Mouse (Mus musculus) right cerebral cortex, postnatal 10 days (tissue): ENCODE data around the gene Eln.

Experiments used
- DNase-seq, 2 experiments: peaks; one replicate each; pipeline ENCODE4 v3.0.0; 2021; ENCODE audit warnings: low spot score in 2 of 2

Gene Eln

DNA sequence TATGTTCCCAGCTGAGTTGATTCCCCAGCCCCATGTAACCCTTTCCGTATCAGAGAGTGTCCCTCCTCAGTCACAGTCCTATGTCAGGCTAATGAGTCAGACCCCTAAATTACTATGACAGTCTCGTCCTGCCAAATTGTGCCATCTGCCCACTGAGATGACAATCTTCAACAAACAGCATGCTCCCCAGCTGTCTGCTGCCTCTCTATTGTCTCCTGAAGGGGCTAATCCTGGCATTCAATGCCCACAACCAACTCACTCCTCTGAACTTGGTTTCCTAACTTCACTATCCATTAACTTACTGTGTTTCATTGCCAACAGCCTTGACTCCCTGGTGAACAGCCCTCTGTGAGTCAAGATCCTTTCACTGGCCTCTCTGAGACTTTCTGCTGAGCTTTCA lies 62.7 kb downstream of the Eln start:
- DNase-seq, result no peak

DNA sequence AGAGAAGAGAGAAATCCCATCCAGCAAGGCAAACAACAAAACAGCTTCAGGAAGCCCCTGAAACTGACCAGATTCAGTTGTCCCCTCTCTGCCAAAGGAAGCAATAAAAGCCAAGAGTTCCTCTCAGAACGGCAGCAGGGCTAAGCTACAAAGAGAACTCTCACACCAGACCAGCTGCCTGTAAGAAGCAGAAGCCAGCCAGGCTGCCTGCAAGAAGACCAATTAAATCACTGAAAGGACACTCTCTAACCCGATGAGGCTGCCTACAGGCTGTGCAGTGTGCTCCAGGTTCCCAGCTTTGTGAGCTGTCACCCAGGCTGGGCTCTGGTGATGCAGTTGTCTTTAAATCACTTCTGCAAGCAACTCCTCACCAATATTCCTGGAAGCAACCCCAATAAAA lies 63.3 kb downstream of the Eln start:
- DNase-seq, result no peak

DNA sequence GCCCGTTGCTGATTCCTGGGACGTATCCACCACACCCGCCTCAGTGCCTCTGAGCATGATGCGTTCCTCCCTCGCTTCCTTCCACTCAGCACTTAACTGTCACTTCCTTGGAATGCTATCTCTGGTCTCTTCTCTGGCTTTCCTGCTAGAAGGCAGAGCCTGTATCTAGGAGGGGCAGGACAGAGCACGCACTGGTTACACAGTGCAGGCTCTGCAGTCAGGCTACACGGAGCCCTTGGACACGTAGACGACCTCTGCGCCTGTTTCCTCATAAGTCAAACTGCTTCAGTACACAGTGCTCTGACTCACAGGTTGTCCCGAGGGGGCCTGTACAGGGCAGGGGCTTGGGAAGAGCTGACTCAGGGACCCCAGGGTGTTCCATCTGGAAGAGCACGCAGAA lies 66.9 kb downstream of the Eln start:
- DNase-seq, result no peak

DNA sequence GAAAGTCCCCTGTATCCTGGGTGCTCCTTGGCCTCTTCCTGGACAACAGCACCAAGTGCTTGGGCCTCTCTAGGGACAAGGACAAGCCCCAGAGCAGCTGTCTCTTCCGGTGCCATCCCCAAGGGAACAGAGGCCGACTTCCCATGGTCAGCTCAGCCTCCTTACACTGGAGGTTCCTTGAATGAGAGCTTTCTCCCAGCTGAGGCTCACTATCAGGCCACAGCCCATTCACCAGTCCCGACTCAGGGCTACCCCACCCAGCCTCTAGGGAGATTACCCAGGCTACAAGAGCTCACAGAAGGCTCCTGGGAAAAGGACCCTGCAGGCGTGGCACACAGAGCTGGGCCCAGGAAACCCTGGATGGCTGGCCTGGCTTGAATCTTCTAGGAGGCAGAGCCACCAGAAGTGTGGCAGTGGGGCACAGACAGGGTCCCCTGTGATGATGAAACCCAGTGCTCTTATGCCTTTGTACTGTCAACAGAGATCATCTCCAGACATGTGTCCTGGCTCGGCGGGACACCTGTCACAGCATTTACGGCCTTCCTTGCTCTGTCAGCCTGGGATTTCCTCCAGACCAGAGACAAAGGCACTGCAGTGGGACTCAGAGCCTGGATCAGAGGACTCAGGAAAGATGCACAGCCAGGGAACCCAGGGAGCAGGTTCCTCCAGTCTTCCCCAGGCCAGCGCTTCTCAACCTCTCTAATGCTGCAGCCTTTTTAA lies 68.1 kb downstream of the Eln start:
- DNase-seq, result no peak

DNA sequence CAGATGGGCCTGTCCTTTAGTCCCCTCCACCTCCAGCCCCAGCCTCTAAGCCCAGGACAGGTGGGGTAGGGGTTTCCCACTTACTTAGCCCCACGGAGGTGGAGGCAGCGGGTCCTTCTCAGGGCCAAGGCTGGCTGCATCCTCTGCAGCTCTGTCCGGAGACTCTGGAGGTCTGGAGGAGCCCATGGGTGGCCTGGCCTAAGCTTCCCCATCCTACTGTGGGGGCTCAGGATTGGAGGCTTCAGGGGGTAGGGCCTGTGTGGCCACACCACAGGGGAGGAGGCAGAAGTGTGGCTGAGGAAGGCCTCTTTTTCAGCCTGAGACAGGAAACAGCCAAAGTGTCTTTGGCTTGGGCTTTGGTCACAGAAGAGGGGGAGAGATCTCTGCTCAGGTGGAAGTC lies 69.1 kb downstream of the Eln start:
- DNase-seq, result no peak

DNA sequence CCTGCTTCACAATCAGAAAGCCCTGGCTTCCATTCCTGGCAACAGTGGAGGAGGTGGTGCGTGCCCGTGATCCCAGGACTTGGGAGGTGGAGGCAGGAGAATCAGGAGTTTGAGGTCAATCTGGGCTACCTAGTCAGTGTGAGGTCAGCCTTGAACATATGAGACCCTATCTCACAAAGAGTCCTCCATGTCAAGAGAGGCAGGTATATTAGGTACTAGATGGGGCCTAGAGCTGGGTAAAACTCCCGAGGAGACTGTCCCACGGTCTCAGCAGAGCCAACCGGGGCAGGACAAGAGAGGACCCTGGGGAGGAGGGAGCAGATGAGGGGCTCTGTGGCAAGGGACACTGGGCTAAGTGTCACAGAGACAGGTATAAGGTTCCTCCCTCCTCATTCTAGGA lies 69.6 kb downstream of the Eln start:
- DNase-seq, result no peak

DNA sequence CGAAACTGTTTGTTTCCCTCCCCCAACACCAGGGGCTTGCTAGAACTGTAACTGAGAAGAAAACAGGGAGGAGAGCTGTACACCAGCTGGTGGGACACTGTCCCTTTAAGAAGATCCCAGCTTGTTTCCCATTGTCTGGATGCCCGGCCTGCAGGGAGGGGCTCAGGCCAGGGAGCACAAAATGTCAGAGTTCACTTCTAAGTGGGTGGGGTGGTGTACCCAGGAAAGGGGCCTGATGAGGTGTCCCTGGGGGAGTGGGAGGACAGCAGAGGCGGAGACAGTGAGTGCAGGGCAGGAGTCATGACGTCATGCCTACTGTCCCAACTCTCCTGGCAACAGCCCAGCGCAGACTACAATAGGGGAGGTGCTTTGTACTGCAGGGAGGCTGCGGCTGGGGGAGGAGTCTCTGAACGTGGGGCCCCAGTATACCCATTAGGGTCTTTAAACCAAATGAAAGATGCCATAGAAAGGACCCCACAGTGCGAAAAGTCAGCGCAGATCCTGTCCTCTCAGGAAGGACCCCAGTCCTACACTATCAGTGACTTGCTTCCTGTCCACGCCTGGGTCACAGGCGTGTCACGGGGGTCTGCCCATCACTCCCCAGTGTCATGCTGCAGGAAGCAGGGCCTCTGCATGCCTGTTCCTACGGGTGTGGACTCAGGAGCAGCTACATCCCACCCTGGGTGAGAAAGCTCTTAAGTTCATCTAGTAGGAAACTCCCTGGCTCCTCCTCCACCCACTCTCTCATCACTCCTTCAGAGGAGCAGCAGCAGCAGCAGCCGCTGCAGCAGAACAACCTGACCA lies 71.0 kb downstream of the Eln start:
- DNase-seq, result peak; percentile 65 to 69

DNA sequence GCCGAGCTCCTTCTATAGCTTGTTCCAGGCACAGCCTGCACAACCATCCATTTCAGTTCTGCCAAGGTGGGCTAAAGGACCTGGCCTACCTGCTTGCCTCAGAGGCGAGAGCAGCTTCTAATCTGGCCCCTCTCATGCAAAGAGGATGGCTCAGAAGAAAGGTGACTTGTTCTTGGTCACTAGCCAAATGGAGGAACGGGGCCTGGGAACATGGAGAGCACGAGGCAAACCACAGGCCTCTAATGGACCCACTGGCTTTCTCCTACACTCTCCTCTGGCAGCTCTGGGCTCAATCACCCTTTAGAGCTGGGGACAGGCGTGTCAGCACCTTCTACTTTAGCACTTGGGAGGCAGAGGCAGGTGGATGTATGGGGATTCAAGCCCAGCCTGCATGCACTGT lies 72.1 kb downstream of the Eln start:
- DNase-seq, result no peak

DNA sequence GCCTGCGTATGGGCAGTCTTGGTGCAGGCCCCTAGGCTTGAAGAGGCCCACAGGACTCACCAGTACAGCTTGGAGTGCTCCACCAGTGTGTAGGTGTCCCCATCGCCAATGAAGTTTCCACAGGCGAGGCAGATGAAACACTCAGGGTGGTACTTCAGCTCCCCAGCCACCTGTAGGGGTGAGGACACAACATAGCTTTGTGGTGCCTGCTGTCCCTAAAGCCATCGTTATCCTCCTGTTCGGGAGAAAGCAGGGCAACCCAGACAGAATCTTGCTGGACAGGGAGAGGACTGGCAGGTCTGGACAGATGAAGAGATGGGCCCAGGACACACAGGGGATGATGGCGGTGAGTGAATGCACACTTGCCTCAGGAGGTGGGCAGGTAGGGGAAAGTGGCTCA lies 74.5 kb downstream of the Eln start:
- DNase-seq, result no peak

DNA sequence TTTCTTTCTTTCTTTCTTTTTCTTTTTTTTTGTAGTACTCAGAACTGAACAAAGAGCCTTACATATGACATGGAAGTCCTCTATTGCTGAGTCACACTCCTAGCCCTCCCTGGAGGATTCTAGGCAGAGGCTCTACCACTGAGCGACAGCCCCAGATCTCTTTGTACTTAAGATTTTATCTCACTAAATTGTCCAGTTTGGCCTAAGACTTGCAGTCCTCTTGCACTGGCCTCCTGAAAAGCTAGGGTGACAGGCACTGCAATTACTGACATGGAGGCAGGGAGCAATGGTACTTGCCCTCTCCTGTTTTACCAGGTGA lies 75.0 kb downstream of the Eln start:
- DNase-seq, result no peak

DNA sequence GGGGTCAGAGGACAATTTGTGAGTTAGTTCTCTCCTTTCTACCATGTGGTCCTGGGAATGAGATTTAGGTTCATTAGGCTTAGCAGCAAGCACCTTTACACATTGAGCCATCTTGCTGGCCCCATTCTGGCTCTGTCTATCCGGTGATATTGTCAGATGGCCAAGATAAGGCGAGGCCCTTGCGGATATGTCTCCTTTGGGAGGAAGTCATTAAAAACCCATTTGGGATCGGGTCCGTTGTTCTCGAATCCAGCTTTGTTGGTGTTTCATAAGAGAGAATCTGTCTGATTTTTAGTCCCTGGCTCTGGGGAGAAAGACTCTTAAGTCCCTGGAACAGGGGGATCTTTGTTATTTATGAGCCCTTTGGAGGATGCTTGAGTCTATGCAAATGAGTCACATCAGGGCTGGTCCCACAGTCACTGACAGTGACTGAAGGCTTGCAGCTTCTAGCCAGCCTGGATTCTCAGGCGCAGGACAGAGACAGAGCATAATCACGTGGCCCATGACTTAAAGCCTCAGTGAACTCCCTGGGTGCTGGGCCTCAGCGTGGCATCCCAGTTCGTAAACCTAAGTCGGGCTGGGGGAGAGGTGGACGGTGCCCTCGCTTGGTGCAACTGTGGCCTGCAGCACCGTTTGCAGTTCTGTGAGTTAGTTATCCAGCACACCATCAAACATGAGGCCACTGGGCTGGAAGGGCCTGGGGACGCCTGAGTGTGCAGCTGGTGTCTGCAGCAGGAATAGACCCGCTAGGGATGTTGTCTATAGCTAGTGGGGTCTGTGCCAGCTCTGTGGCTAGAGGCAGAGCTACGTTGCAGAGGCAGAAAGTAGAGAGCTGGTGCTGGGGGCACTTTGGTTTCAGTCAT lies 75.6 kb downstream of the Eln start:
- DNase-seq, result no peak

DNA sequence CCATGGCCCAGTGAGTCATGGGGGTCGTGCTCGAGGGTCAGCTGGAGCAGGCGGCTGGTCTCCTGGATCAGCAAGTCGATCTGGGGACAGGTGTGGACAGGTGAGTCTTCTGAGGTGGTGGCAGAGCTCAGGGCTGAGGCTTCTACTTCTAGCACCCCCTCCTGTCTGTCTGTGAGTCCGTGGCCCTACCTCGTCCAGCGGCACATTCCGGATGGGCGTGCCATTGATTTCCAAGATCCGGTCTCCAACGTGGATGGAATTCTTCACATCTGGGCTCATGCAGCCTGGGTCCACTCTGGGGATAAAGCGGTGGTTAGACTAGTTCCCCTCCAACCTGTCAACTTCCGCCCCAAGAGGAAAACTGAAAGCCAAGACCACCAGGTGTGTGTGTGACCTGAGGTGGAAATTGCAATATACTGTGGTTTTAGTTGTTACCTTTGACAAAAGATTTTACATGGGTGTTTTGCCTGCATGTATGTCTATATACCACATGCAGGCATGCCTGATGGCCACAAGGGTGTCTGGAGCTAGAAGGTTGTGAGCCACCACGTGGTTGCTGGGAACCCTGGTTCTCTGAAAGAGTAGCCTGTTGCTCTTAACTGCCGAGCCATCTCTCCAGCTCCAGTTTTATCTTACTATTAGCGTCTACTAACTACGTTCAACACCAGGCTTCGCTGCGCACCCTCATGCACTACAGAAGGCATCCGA lies 78.0 kb downstream of the Eln start:
- DNase-seq, result no peak

DNA sequence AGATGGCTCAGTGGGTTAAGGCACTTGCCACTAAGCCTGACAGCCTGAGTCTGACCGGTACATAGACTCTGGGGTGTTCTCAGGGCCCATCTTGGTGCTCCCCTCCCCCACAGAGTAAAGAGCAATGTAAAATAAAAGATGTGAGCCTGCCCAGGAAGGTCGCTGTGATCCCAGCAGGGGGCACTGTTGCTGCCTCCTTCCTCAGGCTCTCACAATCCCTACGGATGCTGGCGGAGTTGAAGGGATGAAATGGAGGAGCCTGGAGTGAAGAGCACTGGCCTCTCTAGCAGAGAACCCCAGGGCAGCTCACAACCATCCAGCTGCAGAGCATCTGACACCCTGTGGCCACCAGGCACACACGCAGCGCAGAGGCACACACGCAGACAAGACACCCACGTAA lies 78.6 kb downstream of the Eln start:
- DNase-seq, result peak; percentile 43 to 48

DNA sequence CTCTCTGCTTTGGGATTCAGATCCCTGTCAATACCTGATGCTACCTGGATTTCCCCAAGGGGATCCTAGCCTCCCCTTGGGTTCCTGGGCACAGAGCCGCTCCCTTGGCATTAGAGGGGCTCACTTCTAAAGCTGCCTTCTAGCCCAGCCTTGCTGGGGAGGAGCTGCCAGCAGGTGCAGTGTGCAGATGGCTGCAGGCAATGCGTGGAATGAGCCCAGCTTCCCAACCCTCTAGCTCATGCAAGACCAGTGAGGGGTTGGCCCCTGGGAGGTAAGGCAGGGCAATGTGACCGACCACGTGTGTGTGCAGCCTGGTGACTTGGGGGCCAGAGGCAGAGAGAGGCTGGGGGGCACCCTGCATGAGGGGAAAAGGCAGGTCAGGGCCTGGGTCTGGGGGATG lies 90.4 kb downstream of the Eln start:
- no peak for DNase-seq
